Mouse (Mus musculus) ovary, postnatal 10 days (tissue): ENCODE measurements around the gene BC030867.

ENCODE experiments used
- DNase-seq: peaks from one replicate; pipeline ENCODE4 v3.0.0; 2022; ENCODE audit warnings: low spot score

The BC030867 gene

GRCm38 (mm10) chr11:102221243-102221953, 27.3 kb upstream of the BC030867 start:
- DNase-seq = no peak

- DNase-seq = no peak
Observed at GRCm38 (mm10) chr11:102221954-102222351, 26.7 kb upstream of the BC030867 start.

GRCm38 (mm10) chr11:102223166-102223565, 25.5 kb upstream of the BC030867 start:
- DNase-seq = no peak

- no peak for DNase-seq
Observed at GRCm38 (mm10) chr11:102224686-102225085, 24.0 kb upstream of the BC030867 start.

GRCm38 (mm10) chr11:102225221-102225620, 23.5 kb upstream of the BC030867 start:
- no peak for DNase-seq

GRCm38 (mm10) chr11:102226067-102226978, 22.4 kb upstream of the BC030867 start:
- DNase-seq = no peak

GRCm38 (mm10) chr11:102227270-102228190, 21.2 kb upstream of the BC030867 start:
- DNase-seq = no peak

- no peak for DNase-seq
Observed at GRCm38 (mm10) chr11:102228191-102228545, 20.5 kb upstream of the BC030867 start.

- DNase-seq = no peak
Observed at GRCm38 (mm10) chr11:102228646-102229268, 19.9 kb upstream of the BC030867 start.

GRCm38 (mm10) chr11:102229331-102229953, 19.2 kb upstream of the BC030867 start:
- no peak for DNase-seq

- peak; percentile 89 for DNase-seq
Observed at GRCm38 (mm10) chr11:102230006-102230741, 18.5 kb upstream of the BC030867 start, which contains the start of gene Hdac5. Gene Hdac5 (minus strand): TSS chr11:102230166.

GRCm38 (mm10) chr11:102236022-102236421, 12.7 kb upstream of the BC030867 start:
- no peak for DNase-seq

GRCm38 (mm10) chr11:102240636-102241035, 8.0 kb upstream of the BC030867 start:
- DNase-seq = no peak

GRCm38 (mm10) chr11:102241246-102241645, 7.4 kb upstream of the BC030867 start:
- no peak for DNase-seq

GRCm38 (mm10) chr11:102241874-102242273, 6.8 kb upstream of the BC030867 start:
- no peak for DNase-seq

- DNase-seq = no peak
Observed at GRCm38 (mm10) chr11:102244926-102245449, 3.7 kb upstream of the BC030867 start.

- DNase-seq = no peak
Observed at GRCm38 (mm10) chr11:102245581-102246272, 3.0 kb upstream of the BC030867 start.

GRCm38 (mm10) chr11:102246273-102246635, 2.4 kb upstream of the BC030867 start:
- no peak for DNase-seq

- DNase-seq = no peak
Observed at GRCm38 (mm10) chr11:102246871-102247270, 1.8 kb upstream of the BC030867 start.
